Comparison of ENCODE assay signal across 14 mouse cellular contexts in genomic region chr2:164679906-164680305, GRCm38 (mm10). TPM values are rescaled to one million over a fixed set of nuclear protein-coding genes. Genes with fewer than 3 reads are reported as not detected.
A peak's percentile ranks its signal among the peaks of the same experiment; 100 is the strongest.
DNase-seq lines count a peak whose midpoint lies in the region; ATAC-seq lines count a peak whose summit lies in the region.
"Had no signal": no experiment of that assay in that cellular context is flagged by ENCODE, and none has a peak within 500 bp of the region (broad histone marks: within the 10 kb centered on the region; RNA-seq: fewer than 3 reads in every experiment).

No protein-coding gene starts in this region.

- WGBS in intestine, embryonic 16.5 days = 24% methylated on average over 3 of the region's 3 CpGs
- 19% methylated on average over 3 of the region's 3 CpGs for WGBS in kidney, embryonic 15.5 days

- no peaks in the 10 kb centered on the region for H3K9me3 ChIP-seq in intestine, embryonic 16.5 days (ENCODE audit: control insufficient read depth, low read length)
- H3K9me3 ChIP-seq in kidney, embryonic 15.5 days (replicated peaks) = no peaks in the 10 kb centered on the region
- H3K9me3 ChIP-seq: midbrain, embryonic 12.5 days had no signal

- H3K4me1 ChIP-seq in intestine, embryonic 16.5 days (ENCODE audit: control insufficient read depth, insufficient read depth, low read length) = peaks cover 8% of the 10 kb centered on the region
- peaks cover 12% of the 10 kb centered on the region for H3K4me1 ChIP-seq in kidney, embryonic 15.5 days

- peak; percentile 84 for ATAC-seq in intestine, embryonic 16.5 days
- ATAC-seq in kidney, embryonic 15.5 days (replicated peaks; ENCODE audit: low FRiP score) = no peak

- H3K27ac ChIP-seq in intestine, embryonic 16.5 days (ENCODE audit: low read length) = no peak overlapping the region
- H3K27ac ChIP-seq in kidney, embryonic 15.5 days = no peak overlapping the region
- H3K27ac ChIP-seq: heart, adult 2 months; hindbrain, postnatal 0 days; midbrain, embryonic 12.5 days had no signal

- DNase-seq in spleen, postnatal 4 days (ENCODE audit: low spot score in 2 of 2) = peak; percentile 15 to 66
- no peak for DNase-seq in spleen, postnatal 14 days (ENCODE audit: low spot score in 2 of 2)
- peak; percentile 18 for DNase-seq in mesoderm, embryonic 11.5 days (ENCODE audit: low read depth, low spot score)
- no peak for DNase-seq in left cerebral cortex, adult 18-20 months (ENCODE audit: low spot score in 2 of 2)
- no peak for DNase-seq in ovary, postnatal 36 days (ENCODE audit: low spot score)
- no peak for DNase-seq in heart, adult 9 months (ENCODE audit: low spot score in 2 of 2)
- DNase-seq: cerebellum, adult 11-12 months; heart, adult 2 months had no signal

- no peak overlapping the region for H3K9ac ChIP-seq in intestine, embryonic 16.5 days (ENCODE audit: low read depth, low read length)
- H3K9ac ChIP-seq in kidney, embryonic 15.5 days = no peak overlapping the region
- H3K9ac ChIP-seq: midbrain, embryonic 12.5 days had no signal

- no peak overlapping the region for H3K4me3 ChIP-seq in intestine, embryonic 16.5 days (ENCODE audit: low read length)
- H3K4me3 ChIP-seq in kidney, embryonic 15.5 days (replicated peaks) = no peak overlapping the region
- H3K4me3 ChIP-seq: heart, adult 2 months had no signal

- no peak overlapping the region for H3K4me2 ChIP-seq in intestine, embryonic 16.5 days (ENCODE audit: low read depth, low read length)
- H3K4me2 ChIP-seq in kidney, embryonic 15.5 days = no peak overlapping the region

- no peaks in the 10 kb centered on the region for H3K36me3 ChIP-seq in intestine, embryonic 16.5 days (ENCODE audit: control insufficient read depth, insufficient read depth, low read length)
- H3K36me3 ChIP-seq in kidney, embryonic 15.5 days = no peaks in the 10 kb centered on the region
- H3K36me3 ChIP-seq: midbrain, embryonic 12.5 days had no signal

- no peaks in the 10 kb centered on the region for H3K27me3 ChIP-seq in intestine, embryonic 16.5 days (replicated peaks; ENCODE audit: control insufficient read depth, insufficient read depth, low read length)
- no peaks in the 10 kb centered on the region for H3K27me3 ChIP-seq in kidney, embryonic 15.5 days
- H3K27me3 ChIP-seq: midbrain, embryonic 12.5 days had no signal

RNA-seq across cellular contexts. Expression of gene Wfdc13, which starts 5.0 kb away (rescaled TPM):
- 0.17 and 0.21 TPM in 2 replicates for polyA plus RNA-seq in intestine, embryonic 16.5 days (2015; fragmentation: Nextera tagmentation; extraction: Ambion mirVana)
- total RNA-seq in left cerebral cortex, adult 18-20 months (2021) = not detected
- 0.43 and 0.57 TPM in 2 replicates for polyA plus RNA-seq in kidney, embryonic 15.5 days (2015; fragmentation: Nextera tagmentation; extraction: Ambion mirVana)
- total RNA-seq: heart, adult 2 months; hindbrain, postnatal 0 days; left cerebral cortex, postnatal 14 days had no signal
- polyA plus RNA-seq: hindbrain, postnatal 0 days; midbrain, embryonic 12.5 days had no signal

RNA-seq across cellular contexts. Expression of gene Wfdc11, which starts 6.0 kb away (rescaled TPM):
- polyA plus RNA-seq in intestine, embryonic 16.5 days (2015; fragmentation: Nextera tagmentation; extraction: Ambion mirVana) = not detected in 2 replicates
- not detected for total RNA-seq in left cerebral cortex, adult 18-20 months (2021)
- not detected in 2 replicates for polyA plus RNA-seq in kidney, embryonic 15.5 days (2015; fragmentation: Nextera tagmentation; extraction: Ambion mirVana)
- total RNA-seq: heart, adult 2 months; hindbrain, postnatal 0 days; left cerebral cortex, postnatal 14 days had no signal
- polyA plus RNA-seq: heart, adult 2 months; hindbrain, postnatal 0 days; midbrain, embryonic 12.5 days; stomach, embryonic 14.5 days had no signal

RNA-seq across cellular contexts. Expression of gene Spint4, which starts 18.4 kb away (rescaled TPM):
- polyA plus RNA-seq in intestine, embryonic 16.5 days (2015; fragmentation: Nextera tagmentation; extraction: Ambion mirVana) = not detected in 2 replicates
- not detected for total RNA-seq in left cerebral cortex, adult 18-20 months (2021)
- polyA plus RNA-seq in kidney, embryonic 15.5 days (2015; fragmentation: Nextera tagmentation; extraction: Ambion mirVana) = 0.65 and 0.76 TPM in 2 replicates
- total RNA-seq: heart, adult 2 months; hindbrain, postnatal 0 days; left cerebral cortex, postnatal 14 days had no signal
- polyA plus RNA-seq: heart, adult 2 months; hindbrain, postnatal 0 days; midbrain, embryonic 12.5 days; stomach, embryonic 14.5 days had no signal

RNA-seq across cellular contexts. Expression of gene Wfdc9, which starts 23.5 kb away (rescaled TPM):
- polyA plus RNA-seq in intestine, embryonic 16.5 days (2015; fragmentation: Nextera tagmentation; extraction: Ambion mirVana) = not detected in 2 replicates
- total RNA-seq in left cerebral cortex, adult 18-20 months (2021) = not detected
- not detected in 2 replicates for polyA plus RNA-seq in kidney, embryonic 15.5 days (2015; fragmentation: Nextera tagmentation; extraction: Ambion mirVana)
- total RNA-seq: heart, adult 2 months; hindbrain, postnatal 0 days; left cerebral cortex, postnatal 14 days had no signal
- polyA plus RNA-seq: heart, adult 2 months; hindbrain, postnatal 0 days; midbrain, embryonic 12.5 days; stomach, embryonic 14.5 days had no signal

RNA-seq across cellular contexts. Expression of gene Wfdc10, which starts 24.1 kb away (rescaled TPM):
- 0.34 TPM in 1 of 2 replicates, not detected in the other for polyA plus RNA-seq in intestine, embryonic 16.5 days (2015; fragmentation: Nextera tagmentation; extraction: Ambion mirVana)
- not detected for total RNA-seq in left cerebral cortex, adult 18-20 months (2021)
- 0.41 TPM in 1 of 2 replicates, not detected in the other for polyA plus RNA-seq in kidney, embryonic 15.5 days (2015; fragmentation: Nextera tagmentation; extraction: Ambion mirVana)
- total RNA-seq: heart, adult 2 months; hindbrain, postnatal 0 days; left cerebral cortex, postnatal 14 days had no signal
- polyA plus RNA-seq: heart, adult 2 months; midbrain, embryonic 12.5 days had no signal

Comparison
In these comparisons a context has a peak if more than half of its experiments do, and no peak if none do; other contexts are left out.
1. DNase-seq: peak in spleen, postnatal 4 days (2 of 2) and mesoderm, embryonic 11.5 days (single experiment); none in spleen, postnatal 14 days (0 of 2), left cerebral cortex, adult 18-20 months (0 of 2), ovary, postnatal 36 days (single experiment) and heart, adult 9 months (0 of 2).